Mouse (Mus musculus) naive thymus-derived CD4-positive, alpha-beta T cell, adult 2 months (primary cell): ENCODE results near the gene Csrnp1.
A peak's percentile ranks its signal among the peaks of the same experiment; 100 is the strongest.
"Not testable (repeated sequence)": the region's sequence is repeated elsewhere in the genome, so short reads cannot be mapped to it uniquely, and the experiment has no call there.

Experiments used
- DNase-seq: peaks from one replicate; pipeline ENCODE4 v3.0.0-alpha.2; 2011; ENCODE audit warnings: low read depth

The Csrnp1 gene

DNA sequence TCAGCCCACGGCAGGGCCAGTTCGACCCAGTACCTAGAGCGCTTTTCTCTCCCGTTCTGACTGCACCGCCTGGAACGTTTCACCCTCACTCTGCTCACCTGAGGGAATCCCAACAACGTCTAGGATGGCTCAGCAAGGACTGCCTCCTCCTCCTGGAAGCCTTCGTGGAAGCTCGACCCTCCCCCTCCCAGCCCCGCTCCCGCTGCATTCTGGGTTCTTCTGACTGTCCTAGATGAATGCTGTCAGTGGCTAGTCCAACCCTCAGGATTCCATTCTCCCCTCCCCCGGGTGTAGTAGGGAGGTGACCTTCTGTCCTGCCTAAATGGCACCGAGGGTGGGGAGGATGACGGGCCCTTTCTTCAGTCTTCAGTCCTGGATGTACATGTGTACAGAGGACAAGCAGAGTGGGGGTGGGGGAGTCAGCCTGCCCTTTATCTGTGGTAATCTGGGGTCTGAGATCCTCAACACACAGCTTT lies at the start of gene Csrnp1:
TSS of gene Csrnp1 (minus strand) at position 123 of the 476 bp plus-strand sequence.
- peak; percentile 41 for DNase-seq

DNA sequence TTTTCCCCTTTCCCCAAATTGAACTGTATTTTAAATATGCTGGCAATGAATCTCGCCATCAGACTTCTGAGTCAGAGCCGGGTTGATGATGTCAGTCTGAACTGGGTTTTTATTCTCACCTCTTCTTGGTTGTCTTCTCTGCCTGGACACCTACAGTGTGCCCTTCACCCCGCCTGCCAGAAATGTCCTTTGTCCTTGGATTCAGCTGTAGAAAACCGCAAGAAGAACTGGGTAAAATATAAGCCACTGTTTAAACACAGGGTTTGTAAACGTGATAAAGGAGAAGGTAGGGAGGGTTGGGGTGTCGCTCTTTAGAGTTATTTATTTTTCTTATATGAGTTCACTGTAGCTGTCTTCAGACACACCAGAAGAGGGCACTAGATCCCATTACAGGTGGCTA lies 48.3 kb upstream of the Csrnp1 start:
- no peak for DNase-seq

DNA sequence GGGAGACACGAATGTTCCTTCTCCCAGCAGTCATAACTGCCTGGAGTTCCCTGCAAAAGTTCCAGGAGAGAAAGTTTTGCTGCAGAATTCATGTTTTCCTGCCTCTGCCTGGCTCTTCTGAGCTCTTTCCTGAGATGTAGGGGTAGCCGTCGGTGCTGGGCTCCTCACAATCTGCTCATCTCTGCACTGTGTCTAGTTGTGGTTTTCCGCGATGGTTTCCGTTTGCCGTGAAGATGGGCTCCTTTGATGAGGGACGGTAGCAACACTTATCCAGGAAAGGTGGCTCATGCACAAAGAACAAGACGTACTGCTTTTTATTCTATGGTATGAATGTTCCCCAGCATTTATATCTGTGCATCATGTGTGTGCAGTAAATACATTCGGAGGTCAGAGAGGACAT lies 46.0 kb upstream of the Csrnp1 start:
- peak; percentile 85 for DNase-seq

DNA sequence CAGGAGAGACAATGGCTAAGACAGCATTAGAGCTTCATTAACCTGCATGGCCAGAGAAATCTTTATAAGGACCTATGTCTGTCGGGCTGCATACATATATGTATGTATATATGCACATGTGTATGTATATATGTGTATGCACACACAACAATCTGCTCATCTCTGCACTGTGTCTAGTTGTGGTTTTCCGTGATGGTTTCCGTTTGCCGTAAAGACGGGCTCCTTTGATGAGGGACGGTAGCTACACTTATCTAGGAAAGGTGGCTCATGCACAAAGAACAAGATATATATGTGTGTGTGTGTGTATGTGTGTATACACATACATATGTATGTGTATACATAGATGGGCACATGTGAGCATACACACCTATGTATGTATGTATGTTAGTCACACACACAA lies 45.4 kb upstream of the Csrnp1 start:
- DNase-seq, result peak; percentile 64

DNA sequence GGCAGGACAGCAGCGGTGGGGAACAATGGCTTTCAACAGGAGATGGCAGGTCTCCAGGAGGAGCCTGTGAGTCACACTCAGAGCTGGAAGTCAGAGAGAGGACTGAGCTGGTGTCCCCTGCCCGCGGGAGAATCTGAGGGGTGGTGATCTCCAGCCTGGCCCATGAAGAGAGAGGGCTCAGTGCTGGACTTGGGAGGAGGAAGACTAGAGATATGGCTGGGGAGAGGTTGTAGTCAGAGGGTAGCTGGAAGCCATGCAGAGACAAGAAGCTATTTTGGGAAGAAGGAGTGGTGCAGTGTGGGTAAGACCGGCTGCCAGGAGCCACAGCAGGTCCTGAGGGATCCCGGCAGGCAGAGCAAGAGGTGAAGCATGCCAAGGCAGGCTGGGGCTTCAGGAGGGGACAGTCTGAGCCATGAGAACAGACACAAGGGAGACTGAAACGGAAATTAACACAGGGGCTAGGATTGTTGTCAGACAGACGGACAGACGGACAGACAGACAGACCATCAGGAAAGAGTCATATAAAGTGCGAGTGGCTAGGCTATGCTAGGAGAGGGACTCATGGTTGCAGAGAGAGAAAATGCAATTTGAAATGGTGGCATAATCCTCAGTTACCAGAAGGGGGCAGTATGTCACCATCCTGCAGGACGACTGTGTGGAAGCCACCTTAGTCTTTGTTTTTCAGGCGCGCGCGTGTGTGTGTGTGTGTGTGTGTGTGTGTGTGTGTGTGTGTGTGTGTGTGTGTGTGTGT lies 43.1 kb upstream of the Csrnp1 start:
- peak; percentile 91 for DNase-seq

DNA sequence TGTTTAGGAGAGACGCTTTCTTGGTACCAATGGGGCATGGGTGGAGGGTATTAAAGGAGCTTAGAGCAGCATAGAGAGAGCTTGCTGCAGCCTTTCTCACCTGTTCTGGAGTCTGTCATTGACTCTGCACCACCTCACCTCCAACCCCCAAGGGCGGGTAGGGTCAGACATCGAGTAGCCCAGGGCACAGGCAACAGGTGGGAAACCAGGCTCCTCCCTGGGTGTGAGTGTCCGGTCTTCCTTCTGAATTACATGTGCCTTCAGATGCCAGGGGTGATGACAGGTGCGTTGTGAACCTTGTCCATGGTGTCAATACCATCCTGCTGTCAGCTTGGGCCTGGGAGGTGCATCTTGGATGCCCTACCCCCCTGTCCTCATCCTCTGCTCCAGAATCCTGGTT lies 40.2 kb upstream of the Csrnp1 start:
- DNase-seq, result no peak

DNA sequence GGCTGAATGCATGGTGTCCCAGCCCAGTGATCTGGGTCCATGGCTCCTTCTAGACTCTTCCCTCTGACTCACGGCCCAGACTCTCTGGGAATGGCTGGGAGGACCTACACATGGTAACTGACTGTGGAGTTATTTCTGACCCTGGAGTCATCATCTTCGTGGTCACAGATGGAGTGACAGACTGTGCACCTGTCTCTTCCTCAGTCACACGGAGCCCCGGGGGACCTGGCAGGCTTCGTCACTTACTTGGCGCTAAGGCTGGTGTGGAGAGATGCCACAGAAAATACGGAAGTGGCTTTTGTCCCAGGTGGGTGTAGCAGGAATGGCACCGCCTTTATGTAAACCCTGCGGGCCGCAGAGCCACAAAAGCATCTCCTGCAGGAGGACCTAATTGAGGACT lies 39.7 kb upstream of the Csrnp1 start:
- no peak for DNase-seq

DNA sequence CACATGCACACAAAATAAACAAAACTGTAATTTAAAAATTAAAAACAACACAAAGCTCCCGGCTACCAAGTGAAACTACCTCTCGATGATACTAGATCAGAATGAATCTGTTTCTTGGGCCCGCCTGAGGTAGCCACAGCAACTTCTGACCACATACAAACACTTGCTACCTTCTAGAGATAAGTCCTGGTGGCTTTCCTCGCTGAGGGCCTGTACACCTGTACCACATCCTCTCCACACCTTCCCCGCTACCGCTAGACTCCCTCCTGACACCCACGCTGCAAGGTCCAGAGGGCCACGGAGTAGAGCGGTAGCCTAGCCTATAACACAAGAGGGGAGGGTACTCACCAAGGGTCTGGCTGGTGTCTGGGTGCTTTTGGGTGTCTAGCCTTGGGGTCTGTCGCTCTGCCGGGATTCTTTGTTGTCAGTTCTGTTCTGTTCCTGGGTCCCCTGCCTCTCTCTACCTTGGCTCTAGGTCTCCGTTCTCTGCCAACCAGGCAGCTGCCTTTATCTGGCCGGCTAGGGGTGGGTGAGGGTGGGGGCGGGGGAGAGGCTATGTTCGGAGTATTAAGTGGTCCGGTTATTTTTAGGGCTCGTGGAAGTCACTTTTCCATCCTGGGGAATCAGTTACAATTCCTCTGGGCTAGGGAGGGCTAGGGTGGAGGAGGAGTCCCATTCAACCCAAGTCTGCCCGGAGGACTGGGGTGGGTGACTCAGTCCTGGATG lies 38.8 kb upstream of the Csrnp1 start, which contains the start of gene Xirp1:
TSS of gene Xirp1 (minus strand) at position 513 of the 726 bp plus-strand sequence.
- DNase-seq, result no peak

DNA sequence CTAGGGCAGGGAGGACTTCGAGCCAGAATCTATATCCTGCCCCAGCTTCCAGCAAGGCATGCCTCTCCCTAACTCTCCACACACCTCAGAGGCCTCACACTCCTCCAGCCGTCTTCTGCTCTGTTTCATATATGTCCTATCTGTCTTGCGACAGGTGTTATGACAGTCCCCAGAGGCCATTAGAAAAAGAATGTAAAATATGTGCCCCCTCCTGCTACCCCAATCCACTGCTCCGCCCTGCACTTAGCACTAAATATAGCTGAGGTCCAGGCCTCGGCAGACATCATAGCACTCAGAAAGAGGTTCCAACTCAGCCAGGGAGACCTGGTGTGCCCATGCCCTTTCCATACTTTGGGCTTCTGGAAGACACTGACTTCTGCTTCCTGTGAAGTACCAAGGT lies 36.7 kb upstream of the Csrnp1 start:
- DNase-seq, result no peak

DNA sequence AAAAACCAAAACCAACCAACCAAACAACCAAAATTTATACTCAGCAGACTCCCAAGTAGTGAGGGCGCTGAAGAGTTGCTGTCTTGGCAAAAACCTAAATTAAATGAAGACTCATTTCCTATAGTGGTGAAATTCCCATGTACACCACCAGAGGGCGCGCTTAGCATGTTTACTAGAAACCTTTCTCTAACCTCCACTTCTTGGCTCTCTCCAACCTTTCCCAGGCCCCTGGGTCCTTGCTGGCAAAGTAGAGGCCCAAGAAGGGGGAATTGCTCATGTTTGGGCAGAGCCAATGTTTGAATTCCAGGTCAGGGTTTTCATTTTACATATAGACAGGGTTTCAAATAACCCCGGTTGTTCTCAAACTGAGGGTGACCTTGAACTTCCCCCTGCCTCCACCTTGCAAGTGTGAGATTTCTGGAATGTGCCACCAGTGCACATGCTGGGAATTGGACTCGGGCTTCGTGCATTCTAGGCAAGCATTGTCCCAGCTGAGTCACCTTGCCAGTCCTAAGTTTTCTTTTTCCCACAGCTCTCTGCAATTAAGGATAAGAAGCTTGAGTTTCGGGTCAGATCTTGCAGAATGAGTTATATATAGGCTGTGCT lies 35.9 kb upstream of the Csrnp1 start:
- peak; percentile 86 for DNase-seq

DNA sequence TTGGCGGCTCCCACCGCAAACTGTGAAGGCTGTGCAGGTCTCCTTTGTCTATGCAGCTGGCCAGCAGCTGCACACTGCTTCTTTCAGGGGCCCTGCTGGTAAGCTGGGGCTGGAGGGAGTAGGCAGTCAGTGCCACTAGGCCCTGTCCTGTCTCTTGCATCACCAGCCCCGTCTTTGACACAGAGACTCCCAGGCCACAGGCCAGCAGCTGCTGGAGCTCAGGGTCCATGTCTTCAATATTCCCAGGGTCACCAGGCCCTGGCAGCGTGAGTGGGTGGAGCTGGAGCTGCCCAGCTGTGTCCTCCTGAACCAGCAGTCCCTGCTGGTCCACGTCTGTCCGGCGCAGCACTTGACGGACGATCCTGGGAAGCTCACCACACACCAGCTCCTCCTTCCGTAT lies 32.5 kb upstream of the Csrnp1 start:
- DNase-seq, result no peak

DNA sequence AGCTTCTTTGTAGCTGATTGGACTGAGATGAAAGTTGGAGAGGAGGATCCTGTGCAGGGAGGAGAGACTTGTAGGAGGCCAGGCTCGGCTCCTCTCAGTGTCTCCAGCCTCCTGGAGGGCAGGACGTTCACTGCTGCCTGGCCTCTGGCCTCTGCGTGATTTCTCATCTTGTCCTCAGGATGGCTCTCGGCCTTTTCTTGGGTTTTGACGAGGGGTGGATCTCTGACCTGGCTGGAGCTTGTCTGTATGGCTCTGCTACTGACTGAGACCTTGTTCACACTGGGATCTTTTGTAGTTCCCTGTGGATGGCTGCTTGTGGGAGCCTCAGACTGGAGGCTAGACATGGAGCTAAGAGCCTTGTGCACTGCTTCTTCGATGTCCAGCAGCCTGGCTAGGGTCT lies 30.4 kb upstream of the Csrnp1 start:
- DNase-seq, result no peak

DNA sequence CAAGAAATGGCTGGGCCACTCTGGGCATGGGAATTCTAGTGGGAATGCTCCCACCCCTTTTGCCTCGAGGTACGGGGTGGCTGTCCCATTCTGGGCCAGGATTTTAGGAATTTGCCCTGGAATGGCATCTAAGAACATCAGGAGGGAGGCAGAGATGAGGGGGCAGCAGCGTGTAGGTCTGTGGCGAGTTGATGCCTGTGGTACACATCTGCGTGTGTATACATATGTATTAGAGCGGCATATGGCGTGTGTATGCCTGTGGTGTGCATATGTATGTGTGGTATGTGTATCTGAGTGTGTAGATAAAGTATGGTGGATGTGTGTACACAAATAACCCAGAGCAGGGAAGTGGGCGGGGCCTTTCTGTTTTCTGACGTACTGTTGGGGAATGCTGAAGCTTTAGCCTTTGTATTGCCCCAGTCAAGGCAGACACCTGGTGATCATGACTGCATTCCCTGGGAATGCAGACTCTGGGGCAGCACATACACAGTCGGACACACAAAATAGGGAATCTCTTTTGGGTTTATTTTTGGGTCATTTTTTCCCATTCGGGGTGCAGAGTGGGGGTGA lies 28.9 kb upstream of the Csrnp1 start:
- DNase-seq, result no peak

DNA sequence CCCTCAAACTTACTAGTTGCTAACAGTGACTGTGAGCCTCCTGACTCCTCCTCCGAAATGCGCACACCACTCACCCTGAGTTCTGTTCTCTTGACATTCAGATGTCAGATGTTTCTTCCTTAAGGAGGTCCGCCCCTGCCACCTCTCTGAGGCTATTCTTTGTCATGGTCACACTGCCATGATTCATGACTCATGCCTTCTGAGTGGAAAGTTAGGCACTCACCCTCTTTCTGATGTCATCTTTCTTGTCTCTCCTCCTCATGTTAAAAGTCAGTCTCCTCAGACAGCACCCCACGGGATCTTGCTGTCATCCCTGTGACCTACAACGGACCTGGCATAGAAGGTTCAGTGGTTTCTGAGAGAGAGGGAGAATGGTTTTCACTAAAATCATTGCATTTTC lies 28.3 kb upstream of the Csrnp1 start:
- no peak for DNase-seq

DNA sequence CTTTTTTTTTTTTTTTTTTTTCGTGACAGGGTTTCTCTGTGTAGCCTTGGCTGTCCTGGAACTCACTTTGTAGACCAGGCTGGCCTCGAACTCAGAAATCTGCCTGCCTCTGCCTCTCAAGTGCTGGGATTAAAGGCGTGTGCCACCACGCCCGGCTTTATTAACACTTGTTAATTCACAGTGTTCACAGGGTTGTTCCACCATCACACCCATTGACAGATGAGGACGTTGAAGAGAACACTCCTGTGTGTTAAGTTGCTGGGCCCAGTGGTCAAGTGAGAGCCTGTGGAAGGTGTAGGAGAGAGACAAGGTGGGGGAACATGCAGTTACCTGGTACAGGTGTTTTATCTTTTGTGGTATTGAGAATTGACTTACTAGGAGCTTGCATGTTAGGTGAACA lies 27.7 kb upstream of the Csrnp1 start:
- not testable (repeated sequence) for DNase-seq

DNA sequence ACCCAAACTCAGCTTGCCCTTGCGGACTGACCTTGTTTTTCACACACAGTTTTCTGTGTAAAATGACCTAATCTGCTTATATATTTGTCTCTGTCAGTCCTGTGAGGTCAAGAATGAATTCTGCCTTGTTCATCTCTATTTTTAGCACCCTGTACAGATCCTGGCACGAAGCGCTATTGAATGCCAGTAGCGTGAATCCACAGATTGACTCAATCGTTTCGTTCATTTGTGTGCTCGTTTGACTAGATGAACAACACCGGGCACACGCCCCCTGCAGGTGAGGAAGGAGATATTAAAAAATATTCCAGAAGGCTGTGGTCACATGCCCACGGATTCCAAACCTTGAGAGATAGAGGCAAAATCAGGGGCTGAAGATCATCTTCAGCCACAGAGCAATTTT lies 27.1 kb upstream of the Csrnp1 start:
- DNase-seq, result peak; percentile 87

DNA sequence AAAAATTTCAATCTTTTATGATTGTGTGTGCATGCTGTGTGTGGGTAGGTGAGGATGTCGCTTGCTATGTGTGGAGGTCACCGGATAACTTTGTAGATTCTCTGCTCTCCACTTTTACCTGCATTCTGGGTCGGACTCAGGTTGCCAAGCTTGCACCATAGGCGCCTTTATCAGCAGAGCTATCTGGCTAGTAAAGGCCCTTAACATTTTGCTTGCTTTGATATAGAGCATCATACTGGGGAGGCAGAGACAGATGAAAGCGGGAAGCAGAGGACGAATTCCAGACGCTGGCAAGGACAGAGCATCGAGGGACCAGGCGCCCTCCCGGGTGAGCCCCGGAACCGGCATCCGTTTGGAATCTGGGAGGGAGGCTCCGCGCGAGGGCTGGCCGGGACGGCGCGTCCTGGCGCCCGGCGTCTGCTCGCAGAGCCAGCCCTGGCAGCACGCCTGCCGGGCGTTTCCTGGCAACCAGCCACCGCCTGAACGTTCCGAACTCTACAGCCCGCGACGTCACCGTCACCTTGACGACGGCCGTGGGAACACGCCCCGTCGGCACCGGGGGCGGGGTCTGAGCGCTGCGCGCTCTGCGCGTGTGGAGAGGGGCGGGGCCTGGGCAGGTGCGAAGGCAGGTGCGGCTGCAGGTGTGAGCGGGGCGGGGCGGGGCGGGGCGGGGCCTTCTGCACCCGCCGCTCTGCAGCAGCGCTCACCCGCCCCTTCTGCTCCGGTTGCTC lies 26.5 kb upstream of the Csrnp1 start:
- peak; percentile 98 for DNase-seq

DNA sequence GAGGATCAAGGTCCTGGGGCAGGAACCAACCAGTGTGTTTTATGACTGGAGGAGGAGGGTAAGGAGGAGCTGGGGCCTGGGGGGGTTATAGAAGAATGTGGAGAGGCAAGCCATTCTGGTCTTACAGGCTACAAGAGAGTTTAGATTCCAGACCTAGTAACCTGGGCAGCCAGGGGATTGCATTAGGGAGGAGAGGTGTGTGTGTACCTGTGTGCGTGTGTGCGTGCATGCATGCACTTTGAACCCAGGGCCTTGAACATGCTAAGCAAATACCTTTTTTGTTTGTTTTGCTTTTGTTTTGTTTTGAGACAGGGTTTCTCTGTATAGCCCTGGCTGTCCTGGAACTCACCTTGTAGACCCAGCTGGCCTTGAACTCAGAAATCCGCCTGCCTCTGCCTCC lies 25.4 kb upstream of the Csrnp1 start:
- no peak for DNase-seq

DNA sequence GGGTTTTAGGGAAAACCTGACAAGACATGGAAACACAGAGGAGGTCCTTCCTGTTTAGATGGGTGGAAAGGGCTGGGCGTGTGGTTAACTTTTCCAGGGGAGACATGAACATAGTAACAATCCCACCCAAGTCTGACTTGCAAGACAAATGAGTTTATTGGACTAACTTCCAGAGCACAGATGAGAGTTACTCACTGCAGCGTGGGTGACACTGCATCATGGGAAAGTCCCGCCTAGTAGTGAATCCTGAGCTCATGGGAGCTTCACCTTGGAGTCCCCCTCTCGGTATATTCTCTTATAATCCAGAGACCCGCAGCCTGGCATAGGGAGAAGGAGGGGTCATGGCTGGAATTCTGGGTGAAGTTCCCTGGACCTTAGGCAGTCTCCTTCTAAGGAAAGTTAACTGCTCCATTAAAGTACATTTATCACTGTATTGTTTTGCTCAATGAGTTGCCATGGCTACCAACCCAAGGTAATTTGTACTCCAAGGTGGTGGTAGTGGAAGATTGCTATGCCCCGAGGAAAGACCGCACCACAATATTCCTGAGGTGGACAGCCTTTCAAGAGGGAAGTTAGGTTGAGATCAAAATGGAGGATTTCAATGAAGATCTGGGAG lies 24.9 kb upstream of the Csrnp1 start:
- DNase-seq, result no peak

DNA sequence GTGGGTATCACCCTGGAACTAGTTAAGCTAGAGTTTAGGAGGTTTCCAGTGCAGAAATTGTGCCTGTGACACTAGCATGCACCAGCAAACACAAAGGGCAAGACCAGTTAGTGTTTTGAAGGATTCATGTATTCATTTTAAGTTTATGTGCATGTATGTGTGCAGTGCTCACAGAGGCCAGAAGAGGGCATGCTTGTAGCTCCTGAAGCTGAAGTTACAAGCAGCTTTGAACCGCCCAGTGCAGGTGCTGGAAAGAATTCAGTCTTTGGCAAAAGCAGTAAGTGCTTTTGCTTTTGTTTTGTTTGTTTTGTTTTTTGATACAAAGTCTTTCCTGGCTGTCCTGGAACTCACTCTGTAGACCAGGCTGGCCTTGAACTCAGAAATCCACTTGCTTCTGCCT lies 23.4 kb upstream of the Csrnp1 start:
- DNase-seq, result no peak

DNA sequence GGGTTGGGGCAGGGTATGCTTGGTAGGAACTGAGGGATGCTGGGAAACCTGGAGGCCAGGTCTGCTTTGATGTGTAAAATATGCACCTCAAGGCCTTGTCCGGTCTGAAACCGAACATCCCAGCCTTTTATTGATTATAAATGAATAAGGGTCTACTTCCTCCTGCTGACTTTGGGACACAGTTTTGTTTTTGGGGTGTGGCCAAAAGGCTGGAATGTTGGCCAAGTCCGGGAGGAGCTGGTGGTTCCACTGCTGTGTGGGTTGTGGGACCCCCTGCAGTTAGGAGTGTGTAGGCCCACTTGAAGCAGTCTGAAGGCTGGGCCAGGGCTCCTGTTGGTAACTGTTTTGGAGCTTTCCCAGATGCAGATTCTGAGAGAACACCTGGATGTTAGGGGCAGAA lies 21.5 kb upstream of the Csrnp1 start:
- DNase-seq, result no peak

DNA sequence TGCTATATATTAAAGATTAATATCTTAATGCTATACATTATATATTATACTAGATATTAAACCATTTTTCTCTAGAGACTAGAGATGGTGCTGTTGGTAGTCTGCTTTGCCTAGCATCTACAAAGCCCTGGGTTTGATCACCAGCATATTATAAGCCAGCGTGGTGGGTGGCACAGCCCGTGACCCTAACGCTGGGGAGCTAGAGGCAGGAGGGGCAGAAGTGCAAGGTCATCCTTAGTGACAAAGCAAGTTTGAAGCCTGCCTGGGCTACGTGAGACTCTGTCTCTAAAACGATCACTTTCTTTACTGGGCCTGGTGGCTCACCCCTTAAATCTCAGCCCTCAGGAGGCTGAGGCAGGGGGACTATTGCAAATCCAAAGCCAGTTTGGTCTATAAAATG lies 18.4 kb upstream of the Csrnp1 start:
- DNase-seq, result no peak
